Mouse (Mus musculus) layer of hippocampus, postnatal 14 days (tissue): ENCODE data around the gene Tmeff1. TPM values are rescaled to one million over a fixed set of nuclear protein-coding genes. Genes with fewer than 3 reads are reported as not detected.

Source experiments
- DNase-seq, 2 experiments: peaks; one replicate each; pipeline ENCODE4 v3.0.0; 2021 to 2022; ENCODE audit warnings: low spot score in 2 of 2, mixed read lengths in 1 of 2
- total RNA-seq, 2 experiments: library from RNA; stranded (reverse); gene quantifications; 2 replicates each; pipeline ENCODE4 v1.2.3; 2021

The Tmeff1 gene
- total RNA-seq, 2 experiments from 2014 or later, result 138 to 147 TPM

- no peak for DNase-seq
Measured at GRCm38 (mm10) chr4:48561824-48562223, 23.1 kb upstream of the Tmeff1 start.

- DNase-seq, result no peak
Measured at GRCm38 (mm10) chr4:48564962-48565361, 20.0 kb upstream of the Tmeff1 start.

- DNase-seq, result no peak
Measured at GRCm38 (mm10) chr4:48576361-48576760, 8.6 kb upstream of the Tmeff1 start.

GRCm38 (mm10) chr4:48577831-48578230 is 7.1 kb upstream of the Tmeff1 start:
- DNase-seq, result no peak

- DNase-seq, result no peak
Measured at GRCm38 (mm10) chr4:48578399-48578798, 6.6 kb upstream of the Tmeff1 start.

GRCm38 (mm10) chr4:48579475-48580110 is 5.4 kb upstream of the Tmeff1 start:
- no peak for DNase-seq

- DNase-seq, result no peak
Measured at GRCm38 (mm10) chr4:48581201-48581600, 3.8 kb upstream of the Tmeff1 start.

- DNase-seq, result no peak
Measured at GRCm38 (mm10) chr4:48581993-48582392, 3.0 kb upstream of the Tmeff1 start.

GRCm38 (mm10) chr4:48582941-48583340 is 2.0 kb upstream of the Tmeff1 start:
- no peak for DNase-seq

- peak in 1 of 2 experiments; percentile 61 for DNase-seq
Measured at GRCm38 (mm10) chr4:48585241-48586098, 496 bp downstream of the Tmeff1 start.

GRCm38 (mm10) chr4:48586099-48586821 is 1.3 kb downstream of the Tmeff1 start:
- DNase-seq, result peak in 1 of 2 experiments; percentile 31

GRCm38 (mm10) chr4:48587526-48587925 is 2.6 kb downstream of the Tmeff1 start:
- DNase-seq, result no peak

GRCm38 (mm10) chr4:48588576-48588975 is 3.6 kb downstream of the Tmeff1 start:
- no peak for DNase-seq

GRCm38 (mm10) chr4:48590862-48591261 is 5.9 kb downstream of the Tmeff1 start:
- DNase-seq, result no peak

GRCm38 (mm10) chr4:48591390-48591789 is 6.4 kb downstream of the Tmeff1 start:
- DNase-seq, result no peak

- DNase-seq, result no peak
Measured at GRCm38 (mm10) chr4:48592328-48592727, 7.4 kb downstream of the Tmeff1 start.

- DNase-seq, result no peak
Measured at GRCm38 (mm10) chr4:48592844-48593243, 7.9 kb downstream of the Tmeff1 start.

GRCm38 (mm10) chr4:48596111-48596510 is 11.1 kb downstream of the Tmeff1 start:
- DNase-seq, result peak in 1 of 2 experiments; percentile 70

- DNase-seq, result peak in 1 of 2 experiments; percentile 44
Measured at GRCm38 (mm10) chr4:48605650-48606049, 20.7 kb downstream of the Tmeff1 start.

- no peak for DNase-seq
Measured at GRCm38 (mm10) chr4:48609485-48609884, 24.5 kb downstream of the Tmeff1 start.

- DNase-seq, result peak in 1 of 2 experiments; percentile 31
Measured at GRCm38 (mm10) chr4:48610251-48610650, 25.3 kb downstream of the Tmeff1 start.

- DNase-seq, result no peak
Measured at GRCm38 (mm10) chr4:48615483-48615882, 30.5 kb downstream of the Tmeff1 start.
